Mouse (Mus musculus) neutrophil, adult 83 days (primary cell): ENCODE measurements around the gene Stx11. TPM values are rescaled to one million over a fixed set of nuclear protein-coding genes. Genes with fewer than 3 reads are reported as not detected.

Experiments
- total RNA-seq, 2 experiments: library from RNA; stranded (reverse); gene quantifications; one replicate each; pipeline ENCODE4 v1.2.4; 2023

The Stx11 gene
- total RNA-seq, result 10 to 100 TPM; 84.3 to 90.2 TPM

GRCm38 (mm10) chr10:12964151-12965075 lies at the start of gene Stx11:
Gene Stx11, minus strand, starts transcription at chr10:12964298.

GRCm38 (mm10) chr10:13005043-13005442 lies 40.9 kb upstream of the Stx11 start, which contains the start of gene Sf3b5:
Gene Sf3b5, plus strand, starts transcription at chr10:13005343.

Other genes with a start within 250 kb of the Stx11 start
- gene Utrn, start 94.9 kb downstream of the Stx11 start, total RNA-seq, result 10 to 100 TPM; 60.2 to 67.1 TPM
- gene Sf3b5, start 41.0 kb upstream of the Stx11 start, total RNA-seq, result 1 to 10 TPM; 7.6 to 8.4 TPM
- 1 to 10 TPM; 3.3 to 3.6 TPM for gene Plagl1, start 96.2 kb upstream of the Stx11 start, total RNA-seq
- gene Zc2hc1b, start 213.7 kb upstream of the Stx11 start, total RNA-seq, result not detected
- gene Ltv1, start 228.9 kb upstream of the Stx11 start, total RNA-seq, result 10 to 100 TPM; 30.7 to 32.2 TPM